Mouse (Mus musculus): ENCODE measurements at regions not wholly inside any gene's neighbourhood (a gene's known extent, or its start where the extent isn't known, plus 50 kb on each side); places are given as distances from the start of the nearest gene placed in this dataset.

DNA sequence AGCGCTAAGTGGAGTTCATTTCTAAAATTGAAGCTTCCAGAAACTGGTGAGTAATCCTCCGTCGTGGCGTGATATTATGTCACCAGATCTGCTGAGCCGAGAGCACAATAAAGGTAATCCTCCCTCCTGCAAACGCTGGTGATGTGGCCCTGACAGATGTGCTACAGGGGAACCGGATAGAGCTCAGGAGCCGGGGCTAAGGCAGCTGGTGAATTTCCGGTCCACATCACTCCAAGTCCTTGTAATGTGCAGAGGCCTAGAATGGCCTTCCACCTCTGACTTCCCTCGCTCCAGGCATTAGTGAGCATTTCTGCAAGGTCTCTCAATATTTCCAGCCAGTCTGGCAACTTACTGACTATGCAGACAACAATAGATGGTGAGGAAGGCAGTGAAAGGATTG lies 439.7 kb upstream of the Atp11b start:
- peaks cover 15% of the 10 kb centered on the region for H3K9me3 ChIP-seq (replicated peaks)
- no peak overlapping the region for H3K4me3 ChIP-seq (ENCODE audit: low read depth, low read length)
- ATAC-seq (ENCODE audit: extremely low read depth, insufficient number of reproducible peaks, low FRiP score, poor library complexity, severe bottlenecking) (no peak), DNase-seq (ENCODE audit: low spot score) (no peak)
- no peak for TF ChIP-seq GATA1 (IDR thresholded peaks at IDR 0.05; ENCODE audit: borderline replicate concordance, low read length)
- TF ChIP-seq GATA2 (IDR thresholded peaks at IDR 0.05; ENCODE audit: borderline replicate concordance, low read depth, low read length): no peak
- TF ChIP-seq TAL1 (conservative IDR thresholded peaks at IDR 0.05; ENCODE audit: low read depth, low read length): no peak
- no peaks in the 10 kb centered on the region for H3K36me3 ChIP-seq (replicated peaks)
- no peaks in the 10 kb centered on the region for H3K27me3 ChIP-seq (ENCODE audit: insufficient read depth, low read length)
- no peaks in the 10 kb centered on the region for H3K4me1 ChIP-seq (ENCODE audit: insufficient read depth, low read depth, low read length)

- no peaks in the 10 kb centered on the region for H3K36me3 ChIP-seq (replicated peaks)
- no peak overlapping the region for H3K4me3 ChIP-seq (ENCODE audit: low read depth, low read length)
- peaks cover 13% of the 10 kb centered on the region for H3K9me3 ChIP-seq (replicated peaks)
- H3K27me3 ChIP-seq (ENCODE audit: insufficient read depth, low read length): no peaks in the 10 kb centered on the region
- H3K4me1 ChIP-seq (ENCODE audit: insufficient read depth, low read depth, low read length): no peaks in the 10 kb centered on the region
- TF ChIP-seq GATA1 (IDR thresholded peaks at IDR 0.05; ENCODE audit: borderline replicate concordance, low read length) (no peak), POLR2AphosphoS5 (IDR thresholded peaks at IDR 0.05; ENCODE audit: insufficient replicate concordance, low read depth, low read length) (no peak)
- DNase-seq (ENCODE audit: low spot score): no peak
- ATAC-seq (ENCODE audit: extremely low read depth, insufficient number of reproducible peaks, low FRiP score, poor library complexity, severe bottlenecking): no peak
Measured at GRCm38 (mm10) chr3:35315162-35315561, 438.7 kb upstream of the Atp11b start.

- Histone ChIP-seq H3K9me3 (replicated peaks) (peaks cover 15% of the 10 kb centered on the region), H3K4me3 (ENCODE audit: low read depth, low read length) (no peak overlapping the region), H3K4me1 (ENCODE audit: insufficient read depth, low read depth, low read length) (no peaks in the 10 kb centered on the region), H3K27me3 (ENCODE audit: insufficient read depth, low read length) (no peaks in the 10 kb centered on the region), H3K36me3 (replicated peaks) (no peaks in the 10 kb centered on the region)
- no peak for ATAC-seq (ENCODE audit: extremely low read depth, insufficient number of reproducible peaks, low FRiP score, poor library complexity, severe bottlenecking)
- DNase-seq (ENCODE audit: low spot score): no peak
- TF ChIP-seq CTCF (IDR thresholded peaks at IDR 0.05; ENCODE audit: low read depth, low read length): no peak
- no peak for TF ChIP-seq GATA1 (IDR thresholded peaks at IDR 0.05; ENCODE audit: borderline replicate concordance, low read length)
- no peak for TF ChIP-seq POLR2AphosphoS5 (IDR thresholded peaks at IDR 0.05; ENCODE audit: insufficient replicate concordance, low read depth, low read length)
- no peak for TF ChIP-seq TAL1 (conservative IDR thresholded peaks at IDR 0.05; ENCODE audit: low read depth, low read length)
- no peak for TF ChIP-seq GATA2 (IDR thresholded peaks at IDR 0.05; ENCODE audit: borderline replicate concordance, low read depth, low read length)
Measured at GRCm38 (mm10) chr3:35318348-35318747, 435.6 kb upstream of the Atp11b start.

DNA sequence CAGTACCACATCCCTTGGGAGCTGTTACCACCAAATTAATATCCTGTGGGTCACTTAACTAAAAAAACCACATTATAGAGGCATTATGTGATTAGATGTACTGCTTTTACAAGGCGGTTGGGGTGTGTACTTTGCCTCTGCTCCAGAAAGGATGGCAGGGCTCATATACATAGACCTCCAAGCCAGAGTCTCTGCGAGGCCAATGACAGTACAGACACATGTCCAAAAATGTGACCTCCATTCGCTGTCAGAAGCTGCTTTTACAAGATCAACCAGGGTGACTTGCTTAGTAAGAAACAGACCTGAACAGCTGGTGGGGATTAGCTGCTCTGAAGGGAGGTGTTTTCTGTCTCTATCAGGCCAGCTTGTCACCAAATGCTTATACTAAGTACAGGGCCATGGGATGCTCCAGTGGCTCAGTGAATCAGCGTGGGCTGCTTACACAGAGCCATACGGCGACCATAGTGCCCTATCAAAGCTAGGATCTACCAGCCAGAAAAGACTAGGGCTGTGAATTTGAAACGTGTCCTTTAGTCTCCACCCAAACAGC lies 433.0 kb upstream of the Atp11b start:
- TF ChIP-seq TAL1 (conservative IDR thresholded peaks at IDR 0.05; ENCODE audit: low read depth, low read length) (no peak), GATA1 (IDR thresholded peaks at IDR 0.05; ENCODE audit: borderline replicate concordance, low read length) (no peak), CTCF (IDR thresholded peaks at IDR 0.05; ENCODE audit: low read depth, low read length) (no peak), GATA2 (IDR thresholded peaks at IDR 0.05; ENCODE audit: borderline replicate concordance, low read depth, low read length) (no peak), POLR2AphosphoS5 (IDR thresholded peaks at IDR 0.05; ENCODE audit: insufficient replicate concordance, low read depth, low read length) (no peak)
- no peaks in the 10 kb centered on the region for H3K4me1 ChIP-seq (ENCODE audit: insufficient read depth, low read depth, low read length)
- H3K4me3 ChIP-seq (ENCODE audit: low read depth, low read length): no peak overlapping the region
- H3K27me3 ChIP-seq (ENCODE audit: insufficient read depth, low read length): no peaks in the 10 kb centered on the region
- DNase-seq (ENCODE audit: low spot score): no peak
- no peaks in the 10 kb centered on the region for H3K36me3 ChIP-seq (replicated peaks)
- 0 out of 2 replicates have a peak, but pooled peaks cover 10% of the 10 kb centered on the region for H3K9me3 ChIP-seq (replicated peaks)
- ATAC-seq (ENCODE audit: extremely low read depth, insufficient number of reproducible peaks, low FRiP score, poor library complexity, severe bottlenecking): no peak

GRCm38 (mm10) chr3:35321991-35322390 lies 431.9 kb upstream of the Atp11b start:
- Histone ChIP-seq H3K9me3 (replicated peaks) (0 out of 2 replicates have a peak, but pooled peaks cover 10% of the 10 kb centered on the region), H3K4me1 (ENCODE audit: insufficient read depth, low read depth, low read length) (no peaks in the 10 kb centered on the region), H3K4me3 (ENCODE audit: low read depth, low read length) (no peak overlapping the region), H3K27me3 (ENCODE audit: insufficient read depth, low read length) (no peaks in the 10 kb centered on the region), H3K36me3 (replicated peaks) (no peaks in the 10 kb centered on the region)
- no peak for DNase-seq (ENCODE audit: low spot score)
- no peak for TF ChIP-seq GATA2 (IDR thresholded peaks at IDR 0.05; ENCODE audit: borderline replicate concordance, low read depth, low read length)
- TF ChIP-seq GATA1 (IDR thresholded peaks at IDR 0.05; ENCODE audit: borderline replicate concordance, low read length): no peak
- no peak for TF ChIP-seq POLR2AphosphoS5 (IDR thresholded peaks at IDR 0.05; ENCODE audit: insufficient replicate concordance, low read depth, low read length)
- no peak for TF ChIP-seq TAL1 (conservative IDR thresholded peaks at IDR 0.05; ENCODE audit: low read depth, low read length)
- no peak for TF ChIP-seq CTCF (IDR thresholded peaks at IDR 0.05; ENCODE audit: low read depth, low read length)
- no peak for ATAC-seq (ENCODE audit: extremely low read depth, insufficient number of reproducible peaks, low FRiP score, poor library complexity, severe bottlenecking)

GRCm38 (mm10) chr3:35322899-35323298 lies 431.0 kb upstream of the Atp11b start:
- H3K4me3 ChIP-seq (ENCODE audit: low read depth, low read length): no peak overlapping the region
- no peaks in the 10 kb centered on the region for H3K36me3 ChIP-seq (replicated peaks)
- ATAC-seq (ENCODE audit: extremely low read depth, insufficient number of reproducible peaks, low FRiP score, poor library complexity, severe bottlenecking) (no peak), DNase-seq (ENCODE audit: low spot score) (no peak)
- H3K4me1 ChIP-seq (ENCODE audit: insufficient read depth, low read depth, low read length): no peaks in the 10 kb centered on the region
- no peak for TF ChIP-seq GATA1 (IDR thresholded peaks at IDR 0.05; ENCODE audit: borderline replicate concordance, low read length)
- TF ChIP-seq GATA2 (IDR thresholded peaks at IDR 0.05; ENCODE audit: borderline replicate concordance, low read depth, low read length): no peak
- TF ChIP-seq CTCF (IDR thresholded peaks at IDR 0.05; ENCODE audit: low read depth, low read length): no peak
- TF ChIP-seq POLR2AphosphoS5 (IDR thresholded peaks at IDR 0.05; ENCODE audit: insufficient replicate concordance, low read depth, low read length): no peak
- no peak for TF ChIP-seq TAL1 (conservative IDR thresholded peaks at IDR 0.05; ENCODE audit: low read depth, low read length)
- H3K27me3 ChIP-seq (ENCODE audit: insufficient read depth, low read length): no peaks in the 10 kb centered on the region
- H3K9me3 ChIP-seq (replicated peaks): 0 out of 2 replicates have a peak, but pooled peaks cover 4% of the 10 kb centered on the region

Measured in G1E (cell line).